9 mouse cellular contexts compared by ENCODE assay signal in genomic region chr13:63186642-63187041, GRCm38 (mm10).
DNase-seq lines count a peak whose midpoint lies in the region; ATAC-seq and TF ChIP-seq lines count a peak whose summit lies in the region.
"Had no signal": no experiment of that assay in that cellular context is flagged by ENCODE, and none has a peak within 500 bp of the region (broad histone marks: within the 10 kb centered on the region; RNA-seq: fewer than 3 reads in every experiment).

No protein-coding gene starts in this region.

- no peak overlapping the region for H3K9ac ChIP-seq in heart, embryonic 15.5 days
- no peak overlapping the region for H3K9ac ChIP-seq in lung, postnatal 0 days (replicated peaks; ENCODE audit: low read depth)
- H3K9ac ChIP-seq in limb, embryonic 11.5 days (ENCODE audit: low read length), result no peak overlapping the region
- no peak overlapping the region for H3K9ac ChIP-seq in stomach, postnatal 0 days (ENCODE audit: low read length)

- no peak for TF ChIP-seq EP300 in lung, postnatal 0 days (IDR thresholded peaks at IDR 0.05)
- TF ChIP-seq EP300 in stomach, postnatal 0 days (optimal IDR thresholded peaks at IDR 0.05), result no peak

- no peak for ATAC-seq in heart, embryonic 15.5 days (replicated peaks; ENCODE audit: insufficient number of reproducible peaks, insufficient read depth, low FRiP score, low read depth)
- ATAC-seq in lung, postnatal 0 days, result no peak
- ATAC-seq in limb, embryonic 11.5 days (ENCODE audit: insufficient number of reproducible peaks, low FRiP score, low TSS enrichment, low read depth), result no peak
- no peak; the same call in 1 of the 2 replicates for ATAC-seq in stomach, postnatal 0 days (ENCODE audit: low FRiP score, low TSS enrichment)

- no peak overlapping the region for H3K4me2 ChIP-seq in heart, embryonic 15.5 days
- no peak overlapping the region for H3K4me2 ChIP-seq in lung, postnatal 0 days (replicated peaks; ENCODE audit: low read depth, low read length)
- H3K4me2 ChIP-seq in limb, embryonic 11.5 days (ENCODE audit: low read depth, severe bottlenecking), result no peak overlapping the region
- no peak overlapping the region for H3K4me2 ChIP-seq in stomach, postnatal 0 days (replicated peaks; ENCODE audit: low read depth)

- no peak for DNase-seq in heart, adult 9 months (ENCODE audit: low spot score in 2 of 2)
- DNase-seq in lung, postnatal 0 days (ENCODE audit: low spot score), result no peak
- no peak for DNase-seq in lung, postnatal 4 days
- no peak for DNase-seq in limb, embryonic 11.5 days (ENCODE audit: low spot score)
- no peak for DNase-seq in stomach, postnatal 0 days (ENCODE audit: low spot score)
- no peak for DNase-seq in left cerebral cortex, adult 8-10 months (ENCODE audit: low spot score in 2 of 2)
- no peak for DNase-seq in spleen, postnatal 36 days (ENCODE audit: low spot score in 2 of 2)
- DNase-seq: cerebellum, adult 18-20 months had no signal

- H3K36me3 ChIP-seq in heart, embryonic 15.5 days, result no peaks in the 10 kb centered on the region
- no peaks in the 10 kb centered on the region for H3K36me3 ChIP-seq in lung, postnatal 0 days (ENCODE audit: insufficient read depth, low read length)
- H3K36me3 ChIP-seq in limb, embryonic 11.5 days (ENCODE audit: control insufficient read depth, insufficient read depth, low read length), result no peaks in the 10 kb centered on the region
- H3K36me3 ChIP-seq in stomach, postnatal 0 days (ENCODE audit: control insufficient read depth, insufficient read depth, low read length), result no peaks in the 10 kb centered on the region

- TF ChIP-seq CTCF in lung, postnatal 0 days (IDR thresholded peaks at IDR 0.05), result no peak
- TF ChIP-seq CTCF in stomach, postnatal 0 days (IDR thresholded peaks at IDR 0.05; ENCODE audit: low read depth), result no peak

- peak overlapping the region; percentile 70 for H3K27ac ChIP-seq in heart, embryonic 15.5 days
- H3K27ac ChIP-seq in lung, postnatal 0 days (ENCODE audit: low read length), result peak overlapping the region; percentile 58
- H3K27ac ChIP-seq in limb, embryonic 11.5 days (replicated peaks; ENCODE audit: low read depth, low read length), result peak overlapping the region; percentile 79; the same call in 1 of the 2 replicates
- H3K27ac ChIP-seq in stomach, postnatal 0 days (replicated peaks), result peak overlapping the region; percentile 53

- no peaks in the 10 kb centered on the region for H3K9me3 ChIP-seq in heart, embryonic 15.5 days (replicated peaks)
- H3K9me3 ChIP-seq in lung, postnatal 0 days (ENCODE audit: low read length), result no peaks in the 10 kb centered on the region
- H3K9me3 ChIP-seq in limb, embryonic 11.5 days (ENCODE audit: control insufficient read depth, low read length), result no peaks in the 10 kb centered on the region
- H3K9me3 ChIP-seq in stomach, postnatal 0 days (ENCODE audit: control insufficient read depth, low read length), result no peaks in the 10 kb centered on the region

- H3K4me3 ChIP-seq in heart, embryonic 15.5 days, result no peak overlapping the region
- no peak overlapping the region for H3K4me3 ChIP-seq in lung, postnatal 0 days (ENCODE audit: low read depth, low read length)
- no peak overlapping the region for H3K4me3 ChIP-seq in limb, embryonic 11.5 days (ENCODE audit: low read depth, low read length)
- no peak overlapping the region for H3K4me3 ChIP-seq in stomach, postnatal 0 days (ENCODE audit: low read depth, low read length)

- peaks cover 24% of the 10 kb centered on the region for H3K4me1 ChIP-seq in heart, embryonic 15.5 days (replicated peaks)
- H3K4me1 ChIP-seq in lung, postnatal 0 days (ENCODE audit: insufficient read depth, low read depth, low read length), result peaks cover 12% of the 10 kb centered on the region; the same call in 1 of the 2 replicates
- H3K4me1 ChIP-seq in limb, embryonic 11.5 days (ENCODE audit: control insufficient read depth, insufficient read depth, low read length), result peaks cover 22% of the 10 kb centered on the region
- H3K4me1 ChIP-seq in stomach, postnatal 0 days (replicated peaks; ENCODE audit: control insufficient read depth, insufficient read depth), result peaks cover 6% of the 10 kb centered on the region; the same call in 1 of the 2 replicates

- 62% methylated on average over 1 of the region's 1 CpGs for WGBS in heart, embryonic 15.5 days
- 62% methylated on average over 1 of the region's 1 CpGs for WGBS in lung, postnatal 0 days
- WGBS in limb, embryonic 11.5 days, result 71% methylated on average over 1 of the region's 1 CpGs
- 42% methylated on average over 1 of the region's 1 CpGs for WGBS in stomach, postnatal 0 days

- H3K27me3 ChIP-seq in heart, embryonic 15.5 days, result no peaks in the 10 kb centered on the region
- H3K27me3 ChIP-seq in lung, postnatal 0 days (replicated peaks; ENCODE audit: insufficient read depth, low read length), result no peaks in the 10 kb centered on the region
- no peaks in the 10 kb centered on the region for H3K27me3 ChIP-seq in limb, embryonic 11.5 days (ENCODE audit: control insufficient read depth, insufficient read depth, low read length)
- no peaks in the 10 kb centered on the region for H3K27me3 ChIP-seq in stomach, postnatal 0 days (ENCODE audit: control insufficient read depth, insufficient read depth, low read length)
